Mouse (Mus musculus) left cerebral cortex, adult 8-10 months (tissue): ENCODE measurements around the gene Cyb5rl. TPM values are rescaled to one million over a fixed set of nuclear protein-coding genes. Genes with fewer than 3 reads are reported as not detected.
A peak's percentile ranks its signal among the peaks of the same experiment; 100 is the strongest.

ENCODE experiments used
- DNase-seq, 2 experiments: peaks; one replicate each; pipeline ENCODE4 v3.0.0; 2022; ENCODE audit warnings: low spot score in 2 of 2
- total RNA-seq, 4 experiments: library from RNA; stranded (reverse); gene quantifications; 2 replicates each; pipeline ENCODE4 v1.2.4; 2022

Gene Cyb5rl
- total RNA-seq, 4 experiments from 2014 or later: 5.8 to 9.8 (median 7.2) TPM

DNA sequence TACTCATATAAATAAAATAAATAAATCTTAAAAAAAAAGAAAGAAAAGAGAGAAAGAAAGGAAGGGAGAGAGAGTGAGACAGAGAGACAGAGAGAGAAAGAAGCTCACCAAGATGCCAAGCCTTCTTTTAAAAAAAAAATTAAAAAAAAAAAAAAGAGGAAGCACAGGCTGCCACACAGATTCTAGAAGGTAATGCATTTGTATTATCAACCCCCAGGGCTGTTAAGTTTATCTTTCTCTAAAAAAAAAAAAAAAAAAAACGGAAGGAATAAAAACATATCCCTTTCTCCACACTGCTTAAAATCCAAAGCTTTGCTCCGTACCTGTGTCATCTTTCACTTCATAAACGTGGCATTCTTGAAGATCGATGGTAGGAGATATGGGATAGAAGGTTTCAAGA is 5.2 kb upstream of the Cyb5rl start:
- DNase-seq: no peak

DNA sequence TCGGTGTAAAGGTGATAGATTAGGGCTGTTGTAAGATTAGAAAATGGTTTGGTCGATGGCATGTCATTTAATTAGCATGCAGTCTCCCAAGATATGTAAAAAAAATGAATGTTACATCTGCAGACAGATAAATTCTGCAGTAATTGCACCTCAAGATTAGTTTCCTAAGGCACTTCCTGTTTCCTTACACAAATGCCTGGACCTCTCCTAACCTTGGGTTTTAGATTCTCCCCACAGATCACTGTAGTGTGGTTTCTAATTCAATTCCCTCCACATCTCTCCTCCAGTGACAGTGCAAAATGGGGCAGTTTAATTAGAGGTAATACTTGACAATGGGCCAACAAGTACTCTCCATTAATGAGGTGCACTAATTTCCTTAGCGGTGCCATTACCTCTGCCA is 3.6 kb upstream of the Cyb5rl start:
- no peak for DNase-seq

DNA sequence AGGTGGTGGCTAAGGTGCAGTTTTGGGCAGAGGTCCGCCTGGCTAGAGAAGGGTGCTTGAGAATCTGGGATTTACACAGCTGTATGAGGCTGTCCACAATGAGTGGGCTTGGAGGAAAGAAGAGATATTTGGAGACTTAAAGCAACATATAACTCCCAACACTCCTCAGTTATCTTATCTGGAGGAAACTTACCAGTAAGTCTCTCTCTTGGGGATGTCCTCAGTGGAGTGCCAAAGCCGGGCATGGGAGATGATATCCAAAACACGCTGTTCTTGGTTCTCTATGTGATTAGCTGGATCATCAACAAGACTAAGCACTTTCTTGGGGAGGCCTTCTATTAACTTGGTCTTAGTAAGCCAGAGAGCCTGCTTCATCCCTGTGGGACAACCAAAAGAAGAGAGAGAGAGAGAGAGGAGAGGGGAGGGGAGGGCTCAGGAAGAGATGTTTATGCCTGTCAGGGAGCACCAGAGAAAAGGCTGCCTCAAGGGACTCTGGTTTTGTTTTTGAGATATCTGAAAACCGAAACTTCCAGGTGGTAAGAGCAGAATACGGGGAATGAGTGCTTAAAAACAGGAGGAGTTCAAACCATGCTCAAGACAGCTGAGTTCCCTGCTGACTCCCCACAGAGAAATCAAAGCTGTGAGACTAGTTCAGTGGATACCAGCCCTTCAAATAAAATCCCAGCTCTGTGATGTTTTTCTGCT is 2.2 kb upstream of the Cyb5rl start:
- no peak for DNase-seq

DNA sequence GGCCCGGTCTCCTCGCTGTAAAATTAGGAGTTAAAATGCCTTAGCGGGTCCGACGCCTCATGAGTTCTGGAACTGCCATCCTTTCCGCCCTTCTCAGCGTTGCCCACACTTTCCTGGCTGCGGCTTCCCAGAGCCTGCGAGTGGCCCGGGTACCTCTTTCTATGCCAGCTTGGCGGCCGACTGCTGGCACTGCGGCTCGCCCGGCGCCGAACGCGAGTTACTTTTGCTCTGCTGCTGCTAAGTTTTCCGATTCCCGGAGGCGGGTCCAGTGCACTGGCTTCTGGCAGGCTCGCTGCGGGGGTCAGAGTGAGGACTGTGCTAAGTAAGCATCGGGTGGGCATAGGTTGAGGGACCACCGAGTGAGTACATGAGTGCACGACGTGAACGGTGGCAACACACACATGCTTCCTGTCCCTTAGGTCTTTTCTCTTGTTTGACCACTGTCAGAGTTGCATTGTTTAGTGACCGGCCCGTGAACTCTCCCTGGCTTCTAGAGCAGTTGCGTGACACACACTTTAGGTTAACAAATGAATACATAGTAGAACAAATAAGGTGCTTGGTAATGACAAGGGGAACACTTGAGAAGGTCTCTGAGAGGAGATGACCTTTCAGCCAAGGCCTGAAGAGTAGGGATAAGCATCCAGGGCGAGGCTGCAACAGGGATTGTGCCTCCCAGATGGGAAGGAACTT is 508 bp downstream of the Cyb5rl start:
- DNase-seq: peak in 1 of 2 experiments; percentile 30

DNA sequence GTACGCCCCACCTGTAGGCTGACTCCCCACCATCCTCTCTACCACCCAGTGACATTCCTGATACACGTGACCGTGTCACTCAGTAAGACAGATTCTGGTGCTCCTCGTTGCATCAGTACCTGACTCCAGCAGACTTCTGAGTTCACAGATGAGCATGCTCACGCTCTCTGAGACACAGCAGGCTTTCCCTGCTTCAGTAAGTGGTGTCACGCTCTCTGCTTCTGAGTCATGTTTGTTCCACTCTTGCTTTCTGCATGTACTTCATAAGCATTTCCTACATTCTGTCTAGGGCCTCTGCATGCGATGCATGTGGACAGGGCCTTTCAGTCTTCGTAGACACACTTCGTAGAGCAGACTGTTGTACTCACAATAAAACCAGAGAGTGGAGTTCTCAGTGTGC is 5.6 kb downstream of the Cyb5rl start:
- no peak for DNase-seq

DNA sequence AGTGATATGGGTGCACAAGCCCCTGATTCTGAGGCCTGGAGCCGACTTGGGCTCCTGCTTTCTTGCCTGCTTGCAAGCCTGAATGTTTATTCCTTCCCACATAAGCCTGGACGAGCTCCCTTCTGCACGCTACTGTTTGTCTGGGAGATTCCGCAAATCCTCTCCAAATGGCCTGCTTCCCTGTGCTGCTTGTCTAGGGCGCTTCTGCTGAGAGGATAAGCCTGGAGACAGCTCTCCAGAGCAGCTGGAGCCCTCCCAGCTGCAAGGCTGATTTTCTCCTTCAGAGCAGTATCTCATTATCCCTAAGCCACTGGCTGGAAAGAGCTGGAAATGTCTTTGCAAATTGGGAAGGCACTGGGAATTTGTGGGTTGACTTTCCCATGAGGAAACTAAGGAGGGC is 8.7 kb downstream of the Cyb5rl start:
- no peak for DNase-seq

DNA sequence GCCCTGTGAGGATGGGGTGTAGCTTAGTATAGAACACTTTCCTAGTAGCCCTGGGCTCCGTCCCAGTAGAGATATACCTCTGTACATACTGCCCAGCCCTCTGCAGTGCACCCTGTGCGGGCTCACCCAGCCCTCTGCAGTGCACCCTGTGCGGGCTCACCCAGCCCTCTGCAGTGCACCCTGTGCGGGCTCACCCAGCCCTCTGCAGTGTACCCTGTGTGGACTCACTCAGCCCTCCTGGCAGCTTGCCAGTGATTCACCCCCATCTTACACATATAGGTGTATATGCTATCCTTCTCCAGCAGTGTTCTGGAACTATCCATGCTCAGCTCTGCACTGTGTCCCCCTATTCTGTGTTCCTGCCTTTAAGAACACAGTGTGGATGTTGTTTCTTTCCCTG is 12.1 kb downstream of the Cyb5rl start:
- DNase-seq: no peak

DNA sequence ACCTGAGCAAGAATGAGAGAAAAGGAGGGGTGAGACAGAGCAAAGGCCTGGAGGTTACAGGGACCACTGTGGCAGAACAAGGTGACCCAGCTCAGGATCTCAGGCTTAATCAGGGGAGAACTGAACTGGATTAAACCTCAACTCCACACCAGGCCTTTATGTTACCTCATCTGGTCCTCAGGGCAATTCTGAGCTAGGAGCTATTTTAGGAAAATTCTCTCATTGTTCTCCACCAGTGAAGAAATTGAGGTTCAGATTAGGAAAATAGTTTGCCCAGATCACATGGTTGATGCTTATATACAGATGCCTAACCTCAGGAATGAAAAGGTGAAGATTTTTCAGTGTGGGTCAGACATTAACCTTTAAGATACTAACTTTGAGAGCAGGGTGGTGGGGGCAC is 12.9 kb downstream of the Cyb5rl start:
- no peak for DNase-seq

DNA sequence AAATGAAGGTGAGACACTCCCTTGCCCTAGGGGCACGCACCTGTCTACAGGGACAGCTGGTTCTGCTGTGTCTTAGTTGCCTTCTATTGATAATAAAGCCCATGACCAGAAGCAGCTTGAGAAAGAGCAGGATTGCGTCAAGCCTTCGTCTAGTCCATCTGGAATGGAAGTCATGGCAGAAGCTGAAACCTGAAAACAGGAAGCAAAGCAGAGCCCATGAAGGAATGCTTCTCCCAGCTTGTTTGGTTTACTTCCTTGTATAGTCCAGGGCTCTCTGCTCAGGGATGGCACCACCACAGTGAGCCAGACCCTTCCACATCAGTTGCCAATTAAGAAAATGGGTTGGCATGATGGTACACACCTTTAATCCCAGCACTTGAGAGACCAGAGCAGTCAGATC is 15.4 kb downstream of the Cyb5rl start:
- no peak for DNase-seq

DNA sequence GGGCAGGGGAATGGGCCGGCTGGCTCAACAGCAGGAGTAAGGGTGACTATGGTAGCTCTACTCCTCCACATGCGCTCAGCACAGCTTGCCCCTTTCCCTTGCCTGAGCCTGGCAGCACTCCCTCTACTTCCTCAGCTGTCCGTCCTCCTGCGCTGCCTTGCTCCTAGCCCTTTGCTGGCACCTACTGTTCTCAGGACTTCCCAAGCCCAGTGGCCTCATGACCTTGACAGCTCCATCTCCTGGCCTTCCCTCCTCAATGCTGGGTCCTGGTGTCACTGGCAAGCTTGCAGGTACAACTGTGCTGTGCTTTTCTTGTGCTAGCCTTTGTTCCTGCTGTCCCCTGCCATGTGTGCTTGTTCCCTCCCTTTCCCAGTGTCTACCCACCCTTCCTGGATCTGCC is 16.3 kb downstream of the Cyb5rl start:
- DNase-seq: no peak

DNA sequence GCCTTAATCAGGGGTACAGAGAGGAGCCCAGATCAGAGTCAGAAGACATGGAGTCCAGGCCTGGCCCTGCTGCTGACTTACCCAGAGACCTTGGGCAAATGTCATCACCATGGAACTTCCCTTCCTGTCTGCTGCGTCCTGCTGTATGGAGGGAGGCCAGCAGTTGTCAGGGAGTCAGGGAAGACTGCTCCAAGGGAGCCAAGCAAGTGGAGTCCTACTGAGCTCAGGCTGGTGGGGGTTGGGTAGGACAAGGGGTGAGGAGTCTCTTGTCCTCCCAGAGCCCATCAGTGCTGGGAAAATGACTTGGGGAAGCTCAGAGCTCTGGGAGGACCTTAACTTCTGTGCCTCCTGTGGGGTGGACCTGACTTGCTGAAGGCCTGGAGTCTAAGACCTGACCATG is 17.6 kb downstream of the Cyb5rl start:
- peak in 1 of 2 experiments; percentile 23 for DNase-seq

DNA sequence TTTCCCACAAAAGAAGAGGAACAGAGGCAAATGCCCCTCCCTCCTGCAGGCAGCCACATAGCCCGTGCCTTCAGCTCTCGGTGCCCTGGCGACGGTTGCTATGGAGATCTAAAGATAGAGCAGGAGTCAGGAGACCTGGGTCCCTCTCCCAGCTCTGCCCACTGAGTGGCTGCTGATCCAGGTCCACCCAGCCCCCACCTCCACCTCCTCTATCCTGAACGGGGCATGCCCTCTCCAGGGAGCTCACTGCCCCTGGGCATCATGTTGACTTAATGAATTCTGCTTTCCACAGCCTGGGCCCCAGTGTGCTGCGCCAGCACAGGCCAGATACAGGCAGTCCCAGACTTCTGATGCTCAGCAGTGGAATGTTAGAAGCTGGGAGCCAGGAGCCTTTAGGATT is 18.1 kb downstream of the Cyb5rl start:
- peak; percentile 43 to 88 for DNase-seq

DNA sequence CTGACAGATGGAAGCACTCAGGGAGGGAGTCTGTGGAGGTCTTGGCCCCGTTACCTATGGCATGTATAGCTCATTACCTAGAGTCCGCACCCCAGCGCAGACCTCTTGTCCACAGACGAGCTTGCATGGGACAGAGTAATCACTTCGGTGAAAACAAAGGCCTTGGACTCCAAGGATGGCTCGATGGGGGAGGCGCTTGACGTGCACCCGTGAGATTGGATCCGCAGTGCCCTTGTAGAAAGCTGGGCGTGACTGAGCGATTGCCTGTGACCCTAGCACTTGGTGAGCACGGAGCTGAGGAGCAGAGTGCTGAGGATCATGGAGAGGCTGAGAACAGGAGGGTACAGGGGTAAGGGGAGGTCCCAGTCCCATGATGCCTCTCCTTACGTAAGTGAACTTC is 24.9 kb downstream of the Cyb5rl start:
- DNase-seq: no peak

DNA sequence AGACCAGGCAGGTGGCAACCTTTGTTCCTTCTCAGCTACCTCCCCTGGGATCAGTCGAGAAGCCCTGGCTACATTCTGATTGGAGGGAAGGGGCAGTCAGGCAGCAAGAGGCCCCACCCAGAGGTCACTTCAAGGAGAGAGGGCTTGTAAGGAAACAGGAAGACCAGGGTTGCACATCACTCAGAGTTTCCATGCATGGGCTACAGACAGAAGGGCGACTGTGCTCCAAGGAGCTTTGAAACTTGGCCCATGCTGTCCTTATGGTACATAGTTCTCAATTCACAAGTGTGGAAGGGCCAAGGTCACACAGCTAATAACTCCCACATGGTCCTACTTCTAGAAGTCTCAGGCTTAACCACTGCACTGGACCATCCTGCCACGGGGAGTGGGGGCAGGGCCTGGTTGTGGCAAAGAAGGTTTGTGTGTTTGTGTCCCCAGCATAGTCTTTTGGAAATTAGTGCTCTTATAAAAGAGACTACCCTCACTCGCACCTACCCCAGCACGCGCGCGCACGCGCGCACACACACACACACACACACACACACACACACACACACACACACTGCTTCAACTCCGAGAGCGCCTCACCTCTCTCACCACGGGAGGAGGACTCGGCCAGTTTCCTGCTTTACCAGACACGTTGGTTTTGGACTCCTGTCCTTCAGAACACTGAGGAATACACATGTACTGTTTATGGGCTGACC is 27.8 kb downstream of the Cyb5rl start:
- DNase-seq: no peak

DNA sequence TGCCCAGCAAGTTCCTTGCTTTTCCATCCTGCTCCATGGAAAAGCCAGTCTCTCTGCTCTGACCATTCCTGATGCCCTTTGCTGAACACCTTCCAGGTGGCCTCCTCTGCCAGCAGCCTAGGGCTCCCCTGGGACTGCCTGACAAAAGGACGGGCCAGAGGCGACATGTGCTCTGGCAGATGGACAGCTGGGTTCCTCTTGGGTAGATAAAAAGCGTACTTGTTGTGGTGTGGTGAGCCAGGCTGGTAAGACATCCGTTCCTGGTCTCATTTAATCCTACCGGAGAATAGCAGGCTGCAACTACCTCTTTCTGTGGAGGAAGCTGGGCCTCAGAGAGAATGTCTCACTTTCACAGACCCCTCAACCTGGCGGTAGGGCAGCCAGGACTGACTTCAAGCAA is 29.3 kb downstream of the Cyb5rl start:
- DNase-seq: no peak

DNA sequence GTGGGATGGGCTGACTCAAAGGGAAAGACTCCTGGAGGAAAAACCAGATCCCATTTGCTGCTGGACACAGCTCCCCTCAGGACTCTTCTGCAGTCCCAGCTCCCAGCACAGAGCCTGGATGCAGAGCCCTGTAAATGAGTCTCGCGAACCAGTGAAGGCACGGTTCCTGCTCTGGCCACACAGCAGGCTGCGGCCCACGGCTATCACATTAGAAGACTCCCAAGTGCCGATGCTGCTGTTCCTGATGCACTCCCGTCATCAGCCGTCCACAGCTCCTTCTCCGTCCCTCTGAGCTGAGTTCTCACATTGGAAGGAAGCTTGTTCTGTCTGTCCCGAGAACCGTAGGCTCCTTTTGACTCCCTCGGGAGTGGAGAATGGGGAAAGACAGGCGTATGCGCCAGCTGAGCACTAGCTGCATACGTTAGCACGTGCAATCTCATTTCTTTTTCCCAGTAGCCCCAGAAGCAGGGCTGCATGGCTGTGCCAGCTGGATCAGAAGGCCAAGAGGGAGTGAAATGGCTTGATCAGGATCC is 30.1 kb downstream of the Cyb5rl start, which contains the start of gene Cdcp2:
TSS of gene Cdcp2 (plus strand) at position 51 of the 533 bp plus-strand sequence.
- no peak for DNase-seq

DNA sequence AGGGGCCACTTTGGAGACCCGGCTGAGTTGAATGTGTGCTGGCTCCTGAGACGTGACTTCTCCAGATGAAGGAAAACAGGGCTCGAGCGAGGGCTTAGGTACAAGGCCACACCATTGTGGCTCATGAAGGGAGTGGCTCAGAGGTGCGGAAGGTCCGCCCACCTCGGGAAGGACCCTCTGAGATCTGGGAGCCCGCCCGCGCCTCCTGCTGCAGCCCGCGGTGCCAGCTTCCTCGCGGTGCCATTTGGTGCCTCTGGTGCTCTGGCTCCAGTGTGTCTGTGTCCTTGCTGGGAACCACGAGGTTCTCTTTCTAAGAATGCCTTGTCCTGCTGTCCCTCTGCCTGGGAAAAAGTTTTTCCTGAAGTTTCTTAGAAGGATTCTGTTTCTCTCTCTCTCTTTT is 31.1 kb downstream of the Cyb5rl start:
- no peak for DNase-seq

DNA sequence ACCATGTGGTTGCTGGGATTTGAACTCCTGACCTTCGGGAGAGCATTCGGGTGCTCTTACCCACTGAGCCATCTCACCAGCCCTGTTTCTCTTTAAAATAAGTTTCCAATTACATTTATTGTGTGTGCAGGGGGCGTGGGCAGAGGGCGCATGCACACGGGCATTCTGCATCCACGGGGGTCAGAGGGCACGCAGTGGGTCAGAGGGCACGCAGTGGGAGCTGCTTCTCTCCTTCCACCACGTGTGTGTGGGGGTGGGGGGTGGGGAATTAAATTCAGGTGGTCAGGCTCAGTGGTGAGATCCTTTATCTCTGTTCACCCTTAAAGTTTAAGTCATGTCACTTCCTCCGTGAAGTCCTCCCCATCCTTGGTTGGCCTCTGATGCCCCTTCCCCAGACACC is 31.6 kb downstream of the Cyb5rl start:
- no peak for DNase-seq

DNA sequence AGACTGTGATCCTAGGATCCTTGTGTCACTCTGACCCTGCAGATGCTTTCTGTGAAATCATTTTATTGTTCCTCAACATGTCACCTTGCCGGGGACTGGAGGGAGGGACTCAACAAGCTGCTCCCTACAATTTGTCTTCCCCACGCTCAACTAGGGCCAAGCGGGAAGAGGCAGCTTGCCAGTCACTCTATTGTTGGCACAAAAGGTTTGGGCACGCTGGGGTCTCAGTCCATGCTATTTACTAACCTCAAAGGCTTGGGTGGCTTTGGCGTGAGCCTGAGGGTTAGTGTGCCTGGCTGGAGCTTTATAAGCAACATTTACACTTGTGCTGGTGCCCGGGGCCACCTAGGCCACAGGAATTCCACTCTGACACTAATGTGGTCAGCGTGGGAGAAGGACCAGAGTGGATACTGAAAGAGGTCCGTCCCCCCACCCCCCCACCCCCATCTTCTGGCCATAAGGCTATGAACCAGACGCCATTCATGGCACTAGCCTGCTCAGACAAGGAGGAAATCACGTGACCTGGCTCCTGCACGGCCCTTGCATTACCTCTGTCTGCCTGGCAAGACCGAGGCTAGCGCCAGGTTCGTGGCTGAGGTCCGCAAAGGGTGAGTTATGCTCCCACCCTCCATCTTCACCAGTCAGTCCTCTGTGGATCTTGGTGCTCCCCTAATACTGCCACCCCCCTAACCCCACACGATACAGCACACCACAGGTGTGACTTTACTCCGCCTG is 32.2 kb downstream of the Cyb5rl start:
- DNase-seq: no peak

DNA sequence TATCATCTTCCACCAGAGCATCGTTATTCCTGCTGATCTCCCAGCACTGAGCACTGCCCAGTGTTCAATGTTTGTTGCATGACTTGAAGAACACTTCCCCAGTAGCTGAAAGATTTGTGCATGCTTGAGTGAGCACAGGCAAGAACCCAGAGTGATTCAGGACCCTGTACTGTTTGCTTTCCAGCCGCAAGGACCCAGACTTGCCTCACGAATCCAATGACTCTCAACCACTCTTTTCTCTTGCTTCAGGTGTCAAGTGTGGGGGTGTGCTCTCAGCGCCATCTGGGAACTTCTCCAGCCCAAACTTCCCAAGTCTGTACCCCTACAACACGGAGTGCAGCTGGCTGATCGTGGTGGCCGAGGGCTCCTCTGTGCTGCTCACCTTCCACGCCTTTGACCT is 35.4 kb downstream of the Cyb5rl start:
- DNase-seq: no peak

DNA sequence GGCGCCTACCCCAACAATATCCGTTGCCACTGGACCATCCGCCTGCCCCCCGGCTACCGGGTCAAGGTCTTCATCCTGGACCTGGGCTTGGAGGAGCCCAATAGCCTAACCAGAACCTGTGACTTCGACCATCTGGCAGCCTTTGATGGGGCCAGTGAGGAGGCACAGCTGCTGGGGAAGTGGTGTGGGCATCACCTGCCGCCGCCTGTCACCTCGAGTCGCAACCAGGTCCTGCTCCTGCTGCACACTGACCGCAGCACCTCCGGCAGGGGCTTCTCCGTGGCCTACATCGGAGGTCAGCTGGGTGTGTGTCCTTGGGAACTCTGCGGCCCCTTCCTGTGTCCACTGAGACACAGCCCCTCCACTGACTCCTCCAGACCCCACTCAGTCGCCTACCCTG is 40.0 kb downstream of the Cyb5rl start:
- no peak for DNase-seq

DNA sequence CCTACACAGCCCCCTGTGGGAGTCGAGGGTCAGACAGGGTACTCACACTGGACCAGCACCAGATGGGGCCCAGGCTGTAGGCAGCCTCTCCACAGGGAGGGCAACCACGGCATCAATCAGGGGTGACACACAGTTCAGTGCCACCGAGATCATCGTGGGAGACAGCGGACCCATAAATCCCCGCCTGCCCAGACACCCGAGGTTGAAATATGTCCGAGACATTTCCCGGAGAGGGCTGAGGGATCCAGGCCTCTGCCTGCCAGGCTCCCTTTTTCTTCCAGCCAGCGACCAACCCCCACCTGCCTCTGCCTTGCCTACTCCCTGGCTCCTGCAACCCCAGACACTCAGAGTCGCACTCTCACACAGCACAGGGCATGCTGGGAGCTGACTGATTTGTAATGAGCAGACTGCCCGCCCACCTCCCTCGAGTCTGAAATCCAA is 41.5 kb downstream of the Cyb5rl start:
- DNase-seq: peak in 1 of 2 experiments; percentile 26
